Comparison of ENCODE assay signal across 7 mouse cellular contexts in genomic region chr6:142884128-142884527, GRCm38 (mm10).
DNase-seq lines count a peak whose midpoint lies in the region; ATAC-seq and TF ChIP-seq lines count a peak whose summit lies in the region.

No protein-coding gene starts in this region.

- no peaks in the 10 kb centered on the region for H3K9me3 ChIP-seq in hindbrain, postnatal 0 days (ENCODE audit: low read length)

- H3K36me3 ChIP-seq in hindbrain, postnatal 0 days (ENCODE audit: insufficient read depth, low read length), result no peaks in the 10 kb centered on the region

- no peaks in the 10 kb centered on the region for H3K27me3 ChIP-seq in hindbrain, postnatal 0 days (ENCODE audit: insufficient read depth, low read length)

- 63% methylated on average over 9 of the region's 9 CpGs for WGBS in hindbrain, postnatal 0 days

- no peak overlapping the region for H3K4me3 ChIP-seq in hindbrain, postnatal 0 days (ENCODE audit: low read length)

- peak; percentile 65 for DNase-seq in A20 (ENCODE audit: low read depth, low spot score)
- peak; percentile 82 for DNase-seq in CD4-positive, CD25-positive, alpha-beta regulatory T cell, adult 2 months (ENCODE audit: low read depth, low spot score)
- DNase-seq in naive thymus-derived CD4-positive, alpha-beta T cell, adult 2 months (ENCODE audit: low read depth), result peak; percentile 75
- DNase-seq in hindbrain, postnatal 0 days (ENCODE audit: low spot score), result no peak
- DNase-seq in urinary bladder, postnatal 4 days (ENCODE audit: low spot score in 2 of 2), result no peak
- DNase-seq in left cerebral cortex, adult 18-20 months (ENCODE audit: low spot score in 2 of 2), result no peak

- no peak overlapping the region for H3K9ac ChIP-seq in hindbrain, postnatal 0 days (replicated peaks; ENCODE audit: low read length)

- no peak overlapping the region for H3K4me2 ChIP-seq in hindbrain, postnatal 0 days (ENCODE audit: low read depth, low read length)

- H3K4me1 ChIP-seq in hindbrain, postnatal 0 days (ENCODE audit: insufficient read depth, low read length), result peaks cover 4% of the 10 kb centered on the region; the same call in 1 of the 2 replicates

- no peak overlapping the region for H3K27ac ChIP-seq in hindbrain, postnatal 0 days

- peak; percentile 36 for ATAC-seq in inflammation-experienced regulatory T-cells, adult 6 months
- no peak for ATAC-seq in hindbrain, postnatal 0 days

- TF ChIP-seq CTCF in hindbrain, postnatal 0 days (IDR thresholded peaks at IDR 0.05; ENCODE audit: low read depth), result no peak

Comparison
In these comparisons a context has a peak if more than half of its experiments do, and no peak if none do; other contexts are left out.
1. DNase-seq: peak in A20 (single experiment), CD4-positive, CD25-positive, alpha-beta regulatory T cell, adult 2 months (single experiment) and naive thymus-derived CD4-positive, alpha-beta T cell, adult 2 months (single experiment); none in hindbrain, postnatal 0 days (single experiment), urinary bladder, postnatal 4 days (0 of 2) and left cerebral cortex, adult 18-20 months (0 of 2).